Mouse (Mus musculus) lung, embryonic 14.5 days (tissue): ENCODE measurements around the gene Sept10. TPM values are rescaled to one million over a fixed set of nuclear protein-coding genes. Genes with fewer than 3 reads are reported as not detected.

ENCODE experiments used
- ATAC-seq: fragments of 200-750 bp; cut with Nextera tagmentation; 2 replicates; pipeline ENCODE4 v1.8.0; 2017; ENCODE audit warnings: mild to moderate bottlenecking, moderate TSS enrichment, moderate library complexity; ENCODE audit not compliant: insufficient read depth
- DNase-seq: peaks from one replicate; pipeline ENCODE4 v3.0.0-alpha.2; 2015
- H3K27ac ChIP-seq: fragments of 300-500 bp; sonication (generic); 2 replicates; pipeline ENCODE4 v1.5.1; 2014; ENCODE audit warnings: low read depth, mild to moderate bottlenecking, moderate library complexity
- H3K27me3 ChIP-seq: fragments of 300-500 bp; sonication (generic); 2 replicates; pipeline ENCODE4 v1.6.1; 2014; ENCODE audit warnings: low read length, control low read depth; ENCODE audit not compliant: insufficient read depth
- H3K36me3 ChIP-seq: fragments of 300-500 bp; sonication (generic); 2 replicates; pipeline ENCODE4 v1.6.1; 2014; ENCODE audit warnings: control low read depth; ENCODE audit not compliant: insufficient read depth
- H3K4me1 ChIP-seq: fragments of 300-500 bp; sonication (generic); 2 replicates; pipeline ENCODE4 v1.6.1; 2014; ENCODE audit warnings: antibody characterized with exemption, control low read depth; ENCODE audit not compliant: insufficient read depth
- H3K4me2 ChIP-seq: fragments of 300-500 bp; sonication (generic); 2 replicates; pipeline ENCODE4 v1.6.1; 2014; ENCODE audit warnings: mild to moderate bottlenecking
- H3K4me3 ChIP-seq: fragments of 300-500 bp; sonication (generic); 2 replicates; pipeline ENCODE4 v1.5.1; 2014; ENCODE audit warnings: low read depth, low read length
- H3K9ac ChIP-seq: fragments of 300-500 bp; sonication (generic); 2 replicates; pipeline ENCODE4 v1.6.1; 2014
- H3K9me3 ChIP-seq: fragments of 300-500 bp; sonication (generic); 2 replicates; pipeline ENCODE4 v1.6.1; 2016; ENCODE audit warnings: low read depth, low read length, control low read depth
- CTCF ChIP-seq: IDR thresholded peaks from 2 replicates; pipeline ENCODE4 v1.5.1; 2016; ENCODE audit warnings: antibody characterized with exemption, low read depth
- WGBS: fragments of 180-500 bp; shearing (Covaris S2); extraction: QIAGEN DNeasy Blood & Tissue Kit; methylation state at CpG from one replicate; pipeline ENCODE4 v1.1.7; 2014; 5-methylcytosine and 5-hydroxymethylcytosine counted together
- polyA plus RNA-seq: library from polyadenylated mRNA; unstranded; fragments of >200 nt; fragmentation: Nextera tagmentation; extraction: Ambion mirVana; gene quantifications from 2 replicates; pipeline ENCODE4 v1.2.1, GENCODE M21; 2014

The Sept10 gene
- 68.5 and 69.4 TPM in 2 replicates for polyA plus RNA-seq

GRCm38 (mm10) chr10:59221473-59222270, at the start of gene Sept10, which contains the start of gene Sowahc:
TSS of gene Sept10 (minus strand) at chr10:59221847.
TSS of gene Sowahc (plus strand) at chr10:59221953.
- WGBS = under 1% methylated on average over 84 of the region's 84 CpGs
- peak within 1 kb of the TSS; percentile 87 for H3K4me3 ChIP-seq
- peaks cover 3% of the 10 kb centered on the region; the same call in 1 of the 2 replicates for H3K4me1 ChIP-seq
- H3K9ac ChIP-seq = peak within 1 kb of the TSS; percentile 92
- peak; percentile 97 for ATAC-seq
- H3K27me3 ChIP-seq = no peaks in the 10 kb centered on the region; the same call in 1 of the 2 replicates
- peak; percentile 99 for DNase-seq
- no peak for TF ChIP-seq CTCF
- no peaks in the 10 kb centered on the region for H3K36me3 ChIP-seq
- H3K27ac ChIP-seq = peak within 1 kb of the TSS; percentile 96
- peak within 1 kb of the TSS; percentile 100 for H3K4me2 ChIP-seq
- H3K9me3 ChIP-seq = no peaks in the 10 kb centered on the region

GRCm38 (mm10) chr10:59268754-59269153, 47.1 kb upstream of the Sept10 start:
- 26% methylated on average over 3 of the region's 3 CpGs for WGBS
- TF ChIP-seq CTCF = no peak
- Histone ChIP-seq H3K27ac (no peak overlapping the region), H3K4me2 (no peak overlapping the region), H3K36me3 (no peaks in the 10 kb centered on the region), H3K4me3 (no peak overlapping the region), H3K9ac (no peak overlapping the region), H3K9me3 (no peaks in the 10 kb centered on the region), H3K27me3 (no peaks in the 10 kb centered on the region), H3K4me1 (peaks cover 10% of the 10 kb centered on the region)
- no peak for ATAC-seq
- no peak for DNase-seq

DNA sequence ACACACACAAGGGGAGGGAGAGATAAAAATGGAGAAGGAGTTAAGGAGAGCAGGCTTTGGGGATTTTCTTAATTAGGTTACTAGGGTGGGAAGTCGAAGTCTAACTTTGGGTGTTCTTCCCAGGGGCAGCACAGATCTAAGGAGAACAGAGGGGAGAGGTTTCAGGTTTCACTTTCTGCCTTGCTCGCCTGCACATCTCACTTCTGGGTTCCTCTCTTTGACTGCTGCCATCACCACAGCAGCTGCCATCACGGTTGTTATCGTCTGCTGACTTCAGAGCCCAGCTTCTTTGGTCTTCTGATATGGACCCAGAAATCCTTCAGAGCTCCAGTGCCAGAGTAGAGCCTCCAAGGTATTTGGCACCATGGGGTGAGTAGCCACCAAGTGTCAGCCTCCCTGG, 46.5 kb upstream of the Sept10 start:
- Histone ChIP-seq H3K36me3 (no peaks in the 10 kb centered on the region), H3K27me3 (no peaks in the 10 kb centered on the region), H3K27ac (no peak overlapping the region), H3K4me2 (no peak overlapping the region), H3K9me3 (no peaks in the 10 kb centered on the region), H3K4me1 (peaks cover 10% of the 10 kb centered on the region), H3K4me3 (no peak overlapping the region), H3K9ac (no peak overlapping the region)
- DNase-seq (no peak), ATAC-seq (no peak)
- 36% methylated on average over 4 of the region's 4 CpGs for WGBS
- no peak for TF ChIP-seq CTCF

- no peak for TF ChIP-seq CTCF
- H3K36me3 ChIP-seq = no peaks in the 10 kb centered on the region
- no peak overlapping the region for H3K4me2 ChIP-seq
- 90% methylated on average over 2 of the region's 2 CpGs for WGBS
- H3K27me3 ChIP-seq = no peaks in the 10 kb centered on the region
- H3K27ac ChIP-seq = no peak overlapping the region
- H3K4me1 ChIP-seq = peaks cover 11% of the 10 kb centered on the region
- ATAC-seq (no peak), DNase-seq (no peak)
- H3K9me3 ChIP-seq = no peaks in the 10 kb centered on the region
- no peak overlapping the region for H3K4me3 ChIP-seq
- H3K9ac ChIP-seq = no peak overlapping the region
Observed at GRCm38 (mm10) chr10:59267275-59267674, 45.6 kb upstream of the Sept10 start.

GRCm38 (mm10) chr10:59266097-59266496, 44.5 kb upstream of the Sept10 start:
- peaks cover 18% of the 10 kb centered on the region for H3K4me1 ChIP-seq
- peak overlapping the region; percentile 84 for H3K27ac ChIP-seq
- WGBS = 60% methylated on average over 1 of the region's 1 CpGs

DNA sequence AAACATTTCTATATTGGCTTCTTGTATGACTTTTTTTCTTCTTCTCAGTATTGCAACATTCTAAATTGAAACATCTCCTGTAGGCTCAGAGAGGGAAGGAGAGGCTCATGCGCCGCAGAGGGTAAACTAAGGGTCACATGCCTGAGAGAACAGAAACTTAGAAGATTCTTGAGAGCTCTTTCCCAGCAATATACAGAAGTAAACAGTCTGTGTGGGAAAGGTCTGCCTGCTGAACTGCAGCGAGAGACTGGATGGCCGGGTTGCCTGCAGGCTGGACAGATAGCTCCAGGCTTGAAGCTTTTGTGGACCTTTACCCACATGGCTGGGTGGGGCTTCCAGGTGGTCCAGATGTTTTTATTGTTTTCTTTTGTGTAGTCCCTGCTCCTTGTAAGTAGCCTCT, 44.0 kb upstream of the Sept10 start:
- Histone ChIP-seq H3K9ac (no peak overlapping the region), H3K4me1 (peaks cover 18% of the 10 kb centered on the region), H3K27ac (peak overlapping the region; percentile 84), H3K4me2 (peak overlapping the region; percentile 23; the same call in 1 of the 2 replicates), H3K36me3 (no peaks in the 10 kb centered on the region), H3K27me3 (no peaks in the 10 kb centered on the region), H3K9me3 (no peaks in the 10 kb centered on the region), H3K4me3 (no peak overlapping the region)
- ATAC-seq = peak; percentile 67; the same call in 1 of the 2 replicates
- WGBS = 11% methylated on average over 4 of the region's 4 CpGs
- TF ChIP-seq CTCF = no peak
- peak; percentile 67 for DNase-seq

More at GRCm38 (mm10) chr10:59266097-59266496, 44.5 kb upstream of the Sept10 start:
- Histone ChIP-seq H3K9me3 (no peaks in the 10 kb centered on the region), H3K27me3 (no peaks in the 10 kb centered on the region), H3K4me2 (no peak overlapping the region; the same call in 1 of the 2 replicates), H3K4me3 (no peak overlapping the region), H3K9ac (no peak overlapping the region), H3K36me3 (no peaks in the 10 kb centered on the region)
- DNase-seq = peak; percentile 57
- ATAC-seq = peak; percentile 44; the same call in 1 of the 2 replicates
- TF ChIP-seq CTCF = no peak

- Histone ChIP-seq H3K36me3 (no peaks in the 10 kb centered on the region), H3K9me3 (no peaks in the 10 kb centered on the region), H3K4me3 (no peak overlapping the region), H3K27me3 (no peaks in the 10 kb centered on the region), H3K27ac (peak overlapping the region; percentile 76), H3K4me2 (0 out of 2 replicates have a peak overlapping the region, but pooled peaks have one; percentile 18), H3K4me1 (peaks cover 18% of the 10 kb centered on the region), H3K9ac (no peak overlapping the region)
- ATAC-seq (peak; percentile 50; the same call in 1 of the 2 replicates), DNase-seq (peak; percentile 62)
- TF ChIP-seq CTCF = no peak
- WGBS = 13% methylated on average over 7 of the region's 7 CpGs
Observed at GRCm38 (mm10) chr10:59265067-59265466, 43.4 kb upstream of the Sept10 start.
